Mouse (Mus musculus): ENCODE data around the gene 1700020N01Rik. TPM values are rescaled to one million over a fixed set of nuclear protein-coding genes. Genes with fewer than 3 reads are reported as not detected.

1700020N01Rik gene
- polyA plus RNA-seq, 1 experiment from 2014 or later: not detected

DNA sequence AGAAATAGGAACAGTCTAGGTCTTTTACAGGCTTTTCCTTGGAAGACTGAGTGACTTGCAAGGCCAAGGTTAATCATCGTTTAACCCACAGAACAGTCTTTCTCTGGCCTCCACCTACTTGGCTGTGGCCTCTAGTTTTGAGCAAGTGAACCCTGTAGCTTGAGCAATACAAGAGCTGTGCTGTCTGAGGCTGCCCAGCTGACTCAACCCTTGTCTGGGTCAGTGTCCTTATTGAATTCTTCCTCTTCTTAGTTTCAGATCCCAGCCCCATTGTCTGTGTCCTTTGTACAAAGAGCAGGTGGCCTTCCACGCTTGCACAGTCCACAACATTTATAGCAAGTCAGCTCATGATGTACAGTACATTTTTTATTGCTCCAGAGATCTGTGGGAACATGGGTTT lies 16.6 kb downstream of the 1700020N01Rik start:
- no peak overlapping the region for H3K9ac ChIP-seq (replicated peaks; ENCODE audit: low read depth, low read length)
- no peaks in the 10 kb centered on the region for H3K9me3 ChIP-seq (ENCODE audit: control insufficient read depth, low read depth, low read length)
- peaks cover 9% of the 10 kb centered on the region; the same call in 1 of the 2 replicates for H3K4me1 ChIP-seq (ENCODE audit: control insufficient read depth, insufficient read depth, low read length)
- no peak overlapping the region for H3K4me2 ChIP-seq (replicated peaks; ENCODE audit: low read depth, low read length)
- no peak overlapping the region for H3K4me3 ChIP-seq (ENCODE audit: low read depth, low read length)
- H3K36me3 ChIP-seq (ENCODE audit: control insufficient read depth, insufficient read depth, low read length): no peaks in the 10 kb centered on the region
- H3K27me3 ChIP-seq (ENCODE audit: control insufficient read depth, insufficient read depth, low read length): no peaks in the 10 kb centered on the region
- 66% methylated on average over 2 of the region's 2 CpGs for WGBS
- H3K27ac ChIP-seq (ENCODE audit: low read length): no peak overlapping the region
- ATAC-seq (ENCODE audit: insufficient number of reproducible peaks, insufficient read depth, low FRiP score, low read depth): no peak

DNA sequence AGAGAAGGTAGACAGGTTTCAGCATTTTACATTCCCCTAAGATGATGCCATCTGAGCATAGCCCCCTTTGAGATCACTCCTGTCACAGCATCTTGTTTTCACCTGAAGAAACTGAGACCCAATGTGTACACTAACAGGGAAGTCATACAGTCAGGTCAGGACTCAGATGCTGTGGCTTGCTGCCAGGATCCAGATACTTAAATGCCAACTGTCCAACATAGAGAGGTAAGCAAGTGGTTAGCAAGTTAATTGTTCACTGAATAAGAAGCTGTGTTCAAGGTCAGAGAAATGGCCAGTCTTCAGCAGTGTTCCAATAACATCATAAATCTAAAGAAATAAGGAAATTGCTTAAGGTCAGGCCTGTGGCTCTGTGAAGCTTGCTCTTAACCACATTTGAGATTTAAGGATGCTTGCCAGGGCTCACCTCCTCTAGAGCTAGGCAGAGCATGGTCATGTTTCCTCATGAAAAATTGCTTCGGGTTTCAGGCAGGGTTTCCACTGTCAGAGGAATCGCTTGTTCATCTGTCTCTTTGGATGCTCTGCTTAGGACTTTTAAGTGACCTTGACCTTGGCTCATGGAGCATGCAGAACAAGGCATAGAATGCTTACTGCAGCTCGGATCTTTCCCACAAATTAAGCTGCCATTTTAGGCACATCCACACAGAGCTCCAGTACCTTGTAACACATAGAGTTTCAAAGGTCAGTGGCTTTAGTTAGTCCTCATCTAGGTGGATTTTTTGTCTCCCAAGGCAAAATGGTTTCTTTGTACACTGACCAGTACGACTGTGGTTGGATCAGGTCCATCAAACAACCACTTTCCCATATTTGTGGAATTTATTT lies 20.3 kb downstream of the 1700020N01Rik start:
- ATAC-seq (ENCODE audit: insufficient number of reproducible peaks, insufficient read depth, low FRiP score, low read depth): no peak
- H3K36me3 ChIP-seq (ENCODE audit: control insufficient read depth, insufficient read depth, low read length): no peaks in the 10 kb centered on the region
- 75% methylated on average over 4 of the region's 4 CpGs for WGBS
- no peak overlapping the region for H3K4me3 ChIP-seq (ENCODE audit: low read depth, low read length)
- H3K4me1 ChIP-seq (ENCODE audit: control insufficient read depth, insufficient read depth, low read length): no peaks in the 10 kb centered on the region
- no peaks in the 10 kb centered on the region for H3K27me3 ChIP-seq (ENCODE audit: control insufficient read depth, insufficient read depth, low read length)
- no peak overlapping the region for H3K27ac ChIP-seq (ENCODE audit: low read length)
- no peak overlapping the region for H3K9ac ChIP-seq (replicated peaks; ENCODE audit: low read depth, low read length)
- no peaks in the 10 kb centered on the region for H3K9me3 ChIP-seq (ENCODE audit: control insufficient read depth, low read depth, low read length)
- no peak overlapping the region for H3K4me2 ChIP-seq (replicated peaks; ENCODE audit: low read depth, low read length)

GRCm38 (mm10) chr10:21614520-21614919 lies 21.6 kb downstream of the 1700020N01Rik start:
- Histone ChIP-seq H3K4me1 (ENCODE audit: control insufficient read depth, insufficient read depth, low read length) (no peaks in the 10 kb centered on the region), H3K4me2 (replicated peaks; ENCODE audit: low read depth, low read length) (no peak overlapping the region), H3K9ac (replicated peaks; ENCODE audit: low read depth, low read length) (no peak overlapping the region), H3K9me3 (ENCODE audit: control insufficient read depth, low read depth, low read length) (no peaks in the 10 kb centered on the region), H3K4me3 (ENCODE audit: low read depth, low read length) (no peak overlapping the region), H3K27ac (ENCODE audit: low read length) (no peak overlapping the region), H3K27me3 (ENCODE audit: control insufficient read depth, insufficient read depth, low read length) (no peaks in the 10 kb centered on the region), H3K36me3 (ENCODE audit: control insufficient read depth, insufficient read depth, low read length) (no peaks in the 10 kb centered on the region)
- WGBS: 80% methylated on average over 1 of the region's 1 CpGs
- no peak for ATAC-seq (ENCODE audit: insufficient number of reproducible peaks, insufficient read depth, low FRiP score, low read depth)

DNA sequence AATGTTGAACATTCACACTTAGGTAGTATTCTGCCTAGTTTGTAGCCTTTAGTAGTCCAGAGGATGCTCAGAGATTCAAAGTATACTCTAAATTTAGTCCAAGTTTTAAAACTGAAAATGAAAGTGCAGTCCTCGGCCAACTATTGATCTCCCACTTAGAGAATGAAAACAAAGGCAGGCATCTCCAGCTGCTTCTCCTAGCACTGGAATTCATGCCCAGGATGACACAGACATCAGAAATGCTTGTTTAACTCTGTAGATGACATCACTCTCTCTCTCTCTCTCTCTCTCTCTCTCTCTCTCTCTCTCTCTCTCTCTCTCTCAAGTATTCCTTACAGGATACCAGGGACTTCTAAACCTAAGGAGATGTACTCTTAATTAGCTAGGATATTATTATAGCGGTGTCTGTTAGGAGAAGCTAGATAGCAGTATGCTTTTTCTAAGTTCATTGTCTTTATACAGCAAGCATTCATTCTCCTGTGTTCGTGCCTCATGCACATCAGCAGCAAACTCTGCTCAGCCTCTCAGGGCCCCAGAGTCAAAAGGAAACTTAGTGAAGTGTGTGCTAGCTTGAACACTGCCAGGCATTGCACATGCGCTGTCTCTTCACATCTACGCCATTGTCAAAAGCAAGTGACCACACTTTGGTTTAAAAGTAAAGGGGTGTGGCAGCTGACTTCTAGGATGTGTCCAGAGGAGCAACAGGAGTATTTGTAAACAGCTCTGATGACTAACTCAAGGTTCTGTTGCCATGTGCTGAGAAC lies 26.0 kb downstream of the 1700020N01Rik start:
- Histone ChIP-seq H3K9ac (replicated peaks; ENCODE audit: low read depth, low read length) (no peak overlapping the region), H3K4me3 (ENCODE audit: low read depth, low read length) (no peak overlapping the region), H3K36me3 (ENCODE audit: control insufficient read depth, insufficient read depth, low read length) (no peaks in the 10 kb centered on the region), H3K27me3 (ENCODE audit: control insufficient read depth, insufficient read depth, low read length) (no peaks in the 10 kb centered on the region), H3K4me2 (replicated peaks; ENCODE audit: low read depth, low read length) (no peak overlapping the region), H3K9me3 (ENCODE audit: control insufficient read depth, low read depth, low read length) (no peaks in the 10 kb centered on the region), H3K4me1 (ENCODE audit: control insufficient read depth, insufficient read depth, low read length) (no peaks in the 10 kb centered on the region), H3K27ac (ENCODE audit: low read length) (no peak overlapping the region)
- WGBS: 68% methylated on average over 5 of the region's 5 CpGs
- ATAC-seq (ENCODE audit: insufficient number of reproducible peaks, insufficient read depth, low FRiP score, low read depth): no peak

DNA sequence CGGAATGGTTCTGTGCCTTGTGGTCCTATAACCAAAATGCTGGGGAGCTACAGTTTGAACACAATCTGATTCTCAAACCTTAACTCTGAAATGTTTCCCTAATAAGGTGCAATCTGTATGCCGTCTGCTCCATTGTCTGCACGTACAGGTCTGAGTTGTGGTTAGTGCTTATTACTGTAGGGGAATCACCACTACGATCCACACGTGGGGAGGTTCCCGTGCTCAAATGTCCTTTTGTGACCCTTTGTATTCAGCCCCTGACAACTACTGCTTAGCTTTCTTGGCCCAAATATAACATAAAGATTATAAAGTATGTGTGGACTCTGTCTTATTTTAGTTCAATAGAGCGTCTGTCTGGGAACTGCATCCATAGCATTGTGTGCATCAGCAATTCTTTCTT lies 29.1 kb downstream of the 1700020N01Rik start:
- H3K4me1 ChIP-seq (ENCODE audit: control insufficient read depth, insufficient read depth, low read length): no peaks in the 10 kb centered on the region
- WGBS: 82% methylated on average over 7 of the region's 7 CpGs
- H3K4me2 ChIP-seq (replicated peaks; ENCODE audit: low read depth, low read length): no peak overlapping the region
- no peak for ATAC-seq (ENCODE audit: insufficient number of reproducible peaks, insufficient read depth, low FRiP score, low read depth)
- no peaks in the 10 kb centered on the region for H3K9me3 ChIP-seq (ENCODE audit: control insufficient read depth, low read depth, low read length)
- no peak overlapping the region for H3K4me3 ChIP-seq (ENCODE audit: low read depth, low read length)
- H3K27ac ChIP-seq (ENCODE audit: low read length): no peak overlapping the region
- no peak overlapping the region for H3K9ac ChIP-seq (replicated peaks; ENCODE audit: low read depth, low read length)
- no peaks in the 10 kb centered on the region for H3K27me3 ChIP-seq (ENCODE audit: control insufficient read depth, insufficient read depth, low read length)
- no peaks in the 10 kb centered on the region for H3K36me3 ChIP-seq (ENCODE audit: control insufficient read depth, insufficient read depth, low read length)

GRCm38 (mm10) chr10:21628555-21628954 lies 35.6 kb downstream of the 1700020N01Rik start:
- no peak overlapping the region for H3K4me3 ChIP-seq (ENCODE audit: low read depth, low read length)
- WGBS: 67% methylated on average over 5 of the region's 5 CpGs
- no peaks in the 10 kb centered on the region for H3K9me3 ChIP-seq (ENCODE audit: control insufficient read depth, low read depth, low read length)
- no peak overlapping the region for H3K27ac ChIP-seq (ENCODE audit: low read length)
- H3K27me3 ChIP-seq (ENCODE audit: control insufficient read depth, insufficient read depth, low read length): no peaks in the 10 kb centered on the region
- no peak overlapping the region for H3K4me2 ChIP-seq (replicated peaks; ENCODE audit: low read depth, low read length)
- H3K4me1 ChIP-seq (ENCODE audit: control insufficient read depth, insufficient read depth, low read length): no peaks in the 10 kb centered on the region
- ATAC-seq (ENCODE audit: insufficient number of reproducible peaks, insufficient read depth, low FRiP score, low read depth): no peak
- H3K9ac ChIP-seq (replicated peaks; ENCODE audit: low read depth, low read length): no peak overlapping the region
- no peaks in the 10 kb centered on the region for H3K36me3 ChIP-seq (ENCODE audit: control insufficient read depth, insufficient read depth, low read length)

DNA sequence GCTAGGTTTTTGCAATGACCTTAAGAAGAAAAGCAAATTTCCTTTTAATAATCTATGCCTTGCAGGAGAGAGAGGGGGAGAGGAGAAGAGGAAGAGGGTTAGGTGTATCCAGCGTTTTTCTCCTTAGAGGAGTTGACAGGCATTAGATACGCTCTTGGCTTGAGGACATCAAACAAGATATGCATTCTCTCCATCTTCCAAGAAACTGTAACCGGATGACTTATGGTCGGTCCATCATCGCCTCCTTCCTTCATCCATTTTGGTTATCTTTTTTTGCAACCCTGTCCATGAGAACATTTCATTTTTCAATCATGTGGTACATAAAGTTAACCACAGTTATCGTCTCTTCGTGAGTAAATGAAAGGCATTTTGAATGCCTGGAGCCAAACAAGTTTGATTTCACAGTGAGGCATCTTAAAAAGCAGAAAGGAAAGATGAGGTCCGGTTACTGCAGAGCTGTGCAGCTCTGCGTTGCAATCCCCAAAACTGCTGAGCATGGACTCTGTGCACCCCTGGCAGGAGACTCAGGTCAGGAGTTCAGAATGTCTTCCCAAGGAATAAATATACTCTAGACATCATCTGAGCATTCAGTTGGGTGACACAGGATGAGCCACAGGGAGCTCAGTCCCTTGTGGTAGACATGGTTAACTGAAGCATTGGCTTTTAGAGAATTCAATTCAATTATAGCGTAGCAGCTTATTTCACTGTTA lies 36.2 kb downstream of the 1700020N01Rik start:
- Histone ChIP-seq H3K27ac (ENCODE audit: low read length) (no peak overlapping the region), H3K27me3 (ENCODE audit: control insufficient read depth, insufficient read depth, low read length) (no peaks in the 10 kb centered on the region), H3K4me3 (ENCODE audit: low read depth, low read length) (no peak overlapping the region), H3K9me3 (ENCODE audit: control insufficient read depth, low read depth, low read length) (no peaks in the 10 kb centered on the region), H3K36me3 (ENCODE audit: control insufficient read depth, insufficient read depth, low read length) (no peaks in the 10 kb centered on the region), H3K4me2 (replicated peaks; ENCODE audit: low read depth, low read length) (no peak overlapping the region), H3K4me1 (ENCODE audit: control insufficient read depth, insufficient read depth, low read length) (no peaks in the 10 kb centered on the region), H3K9ac (replicated peaks; ENCODE audit: low read depth, low read length) (no peak overlapping the region)
- no peak for ATAC-seq (ENCODE audit: insufficient number of reproducible peaks, insufficient read depth, low FRiP score, low read depth)
- WGBS: 81% methylated on average over 10 of the region's 10 CpGs

GRCm38 (mm10) chr10:21631481-21631880 lies 38.5 kb downstream of the 1700020N01Rik start:
- no peaks in the 10 kb centered on the region for H3K27me3 ChIP-seq (ENCODE audit: control insufficient read depth, insufficient read depth, low read length)
- no peaks in the 10 kb centered on the region for H3K9me3 ChIP-seq (ENCODE audit: control insufficient read depth, low read depth, low read length)
- no peak overlapping the region for H3K9ac ChIP-seq (replicated peaks; ENCODE audit: low read depth, low read length)
- H3K4me1 ChIP-seq (ENCODE audit: control insufficient read depth, insufficient read depth, low read length): no peaks in the 10 kb centered on the region
- H3K27ac ChIP-seq (ENCODE audit: low read length): no peak overlapping the region
- ATAC-seq (ENCODE audit: insufficient number of reproducible peaks, insufficient read depth, low FRiP score, low read depth): no peak
- no peaks in the 10 kb centered on the region for H3K36me3 ChIP-seq (ENCODE audit: control insufficient read depth, insufficient read depth, low read length)
- no peak overlapping the region for H3K4me3 ChIP-seq (ENCODE audit: low read depth, low read length)
- no peak overlapping the region for H3K4me2 ChIP-seq (replicated peaks; ENCODE audit: low read depth, low read length)
- 85% methylated on average over 1 of the region's 1 CpGs for WGBS

Measured in stomach, embryonic 14.5 days (tissue).